Mouse (Mus musculus) embryonic facial prominence, embryonic 15.5 days (tissue): ENCODE measurements around the gene Zfp772. TPM values are rescaled to one million over a fixed set of nuclear protein-coding genes. Genes with fewer than 3 reads are reported as not detected.
A peak's percentile ranks its signal among the peaks of the same experiment; 100 is the strongest.
"Not testable (repeated sequence)": the region's sequence is repeated elsewhere in the genome, so short reads cannot be mapped to it uniquely, and the experiment has no call there.

Experiments
- ATAC-seq: fragments of 200-750 bp; cut with Nextera tagmentation; 2 replicates; pipeline ENCODE4 v1.8.0; 2017; ENCODE audit warnings: low read depth, moderate TSS enrichment; ENCODE audit not compliant: insufficient number of reproducible peaks, low FRiP score, low TSS enrichment
- H3K27ac ChIP-seq: fragments of 300-500 bp; sonication (generic); replicated peaks from 2 replicates; pipeline ENCODE4 v1.5.1; 2015; ENCODE audit warnings: mild to moderate bottlenecking, inconsistent platforms
- H3K27me3 ChIP-seq: fragments of 300-500 bp; sonication (generic); 2 replicates; pipeline ENCODE4 v1.6.1; 2015; ENCODE audit warnings: inconsistent platforms
- H3K36me3 ChIP-seq: fragments of 300-500 bp; sonication (generic); 2 replicates; pipeline ENCODE4 v1.6.1; 2015; ENCODE audit warnings: mild to moderate bottlenecking, inconsistent platforms
- H3K4me1 ChIP-seq: fragments of 300-500 bp; sonication (generic); 2 replicates; pipeline ENCODE4 v1.6.1; 2015; ENCODE audit warnings: inconsistent platforms
- H3K4me2 ChIP-seq: fragments of 300-500 bp; sonication (generic); replicated peaks from 2 replicates; pipeline ENCODE4 v1.6.1; 2015; ENCODE audit warnings: mild to moderate bottlenecking, inconsistent platforms
- H3K4me3 ChIP-seq: fragments of 300-500 bp; sonication (generic); replicated peaks from 2 replicates; pipeline ENCODE4 v1.5.1; 2015; ENCODE audit warnings: mild to moderate bottlenecking, inconsistent platforms
- H3K9ac ChIP-seq: fragments of 300-500 bp; sonication (generic); 2 replicates; pipeline ENCODE4 v1.6.1; 2015; ENCODE audit warnings: inconsistent platforms
- H3K9me3 ChIP-seq: fragments of 300-500 bp; sonication (generic); replicated peaks from 2 replicates; pipeline ENCODE4 v1.6.1; 2016; ENCODE audit warnings: inconsistent platforms
- WGBS: fragments of 180-500 bp; shearing (Covaris S2); methylation state at CpG from one replicate; pipeline ENCODE4 v1.1.7; 2015; 5-methylcytosine and 5-hydroxymethylcytosine counted together
- polyA plus RNA-seq: library from polyadenylated mRNA; unstranded; fragments of >200 nt; fragmentation: Nextera tagmentation; extraction: Ambion mirVana; gene quantifications from 2 replicates; pipeline ENCODE4 v1.2.1, GENCODE M21; 2015

The Zfp772 gene
- 10.1 and 10.3 TPM in 2 replicates for polyA plus RNA-seq

DNA sequence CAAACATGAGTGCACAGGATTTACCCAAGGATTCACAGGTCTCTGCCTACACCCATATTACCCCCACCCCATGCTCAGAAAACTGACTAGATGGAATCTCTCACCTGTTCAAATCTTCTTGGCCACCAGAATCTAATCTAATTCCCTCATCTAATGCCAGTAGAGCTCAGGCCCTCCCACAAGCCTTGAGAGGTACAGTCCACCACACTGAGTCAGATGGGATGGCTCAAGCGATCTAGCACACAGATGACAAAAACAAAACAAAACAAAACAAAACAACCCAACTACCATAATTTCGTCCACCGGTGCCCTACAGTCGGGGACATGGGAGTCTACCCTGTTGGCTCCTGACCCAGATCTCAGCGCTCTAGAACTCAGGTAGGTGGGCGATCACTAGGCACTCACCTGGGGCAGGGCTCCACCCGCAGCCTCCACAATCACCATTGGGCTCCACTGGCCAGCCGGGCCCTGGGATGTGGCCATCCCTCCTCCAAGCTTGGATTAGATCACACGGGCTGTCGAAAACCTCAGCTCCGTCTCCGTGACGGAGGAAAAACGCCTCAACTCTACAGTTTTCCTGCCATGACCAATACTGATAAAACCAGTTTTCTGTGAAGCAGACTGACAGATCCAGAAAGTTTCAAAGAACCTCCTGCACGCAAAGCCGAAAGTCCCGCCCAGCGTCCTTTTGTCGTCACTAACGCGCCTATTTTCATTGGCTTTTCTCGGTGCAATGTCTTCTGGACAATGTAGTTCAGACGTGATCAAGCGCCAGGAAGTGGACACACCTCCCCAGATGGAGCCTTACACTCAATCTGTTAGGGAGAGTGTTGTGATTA is at the start of gene Zfp772:
Gene Zfp772, minus strand, starts transcription at position 686 of the 839 bp plus-strand sequence.
- not testable (repeated sequence) for H3K4me1 ChIP-seq, H3K36me3 ChIP-seq, H3K9me3 ChIP-seq, ATAC-seq, H3K27me3 ChIP-seq
- peak within 1 kb of the TSS; percentile 54 for H3K4me3 ChIP-seq
- H3K9ac ChIP-seq, result peak within 1 kb of the TSS; percentile 42
- H3K27ac ChIP-seq, result peak within 1 kb of the TSS; percentile 55; the same call in 1 of the 2 replicates
- peak within 1 kb of the TSS; percentile 58 for H3K4me2 ChIP-seq
- 2% methylated on average over 24 of the region's 24 CpGs for WGBS

DNA sequence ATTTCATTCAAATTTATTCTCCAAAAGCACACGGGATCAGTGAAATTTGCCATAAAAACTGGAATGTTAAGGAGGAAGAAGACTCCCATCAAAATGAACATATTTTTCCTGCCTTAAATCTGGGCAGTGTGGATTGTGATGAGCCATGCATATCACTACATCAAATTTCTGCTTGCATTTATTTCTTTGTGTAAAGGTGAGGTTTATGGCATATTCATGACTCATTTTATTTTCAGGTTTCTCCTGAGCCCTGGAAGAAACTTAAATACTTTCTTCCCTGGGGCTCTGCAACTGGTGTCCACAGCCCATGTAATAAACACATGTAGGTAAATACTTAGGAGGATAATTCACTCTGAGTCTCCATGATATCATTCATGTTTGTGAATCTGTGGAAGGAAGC is 37.4 kb upstream of the Zfp772 start, which contains the start of gene Vmn2r29:
Gene Vmn2r29, minus strand, starts transcription at position 101 of the 400 bp plus-strand sequence.
- no CpG with 5 or more reads among the region's 1 CpGs for WGBS
- H3K27ac ChIP-seq, H3K9ac ChIP-seq, H3K9me3 ChIP-seq, H3K4me2 ChIP-seq, H3K27me3 ChIP-seq, H3K4me1 ChIP-seq, H3K36me3 ChIP-seq, ATAC-seq, H3K4me3 ChIP-seq: not testable (repeated sequence)

DNA sequence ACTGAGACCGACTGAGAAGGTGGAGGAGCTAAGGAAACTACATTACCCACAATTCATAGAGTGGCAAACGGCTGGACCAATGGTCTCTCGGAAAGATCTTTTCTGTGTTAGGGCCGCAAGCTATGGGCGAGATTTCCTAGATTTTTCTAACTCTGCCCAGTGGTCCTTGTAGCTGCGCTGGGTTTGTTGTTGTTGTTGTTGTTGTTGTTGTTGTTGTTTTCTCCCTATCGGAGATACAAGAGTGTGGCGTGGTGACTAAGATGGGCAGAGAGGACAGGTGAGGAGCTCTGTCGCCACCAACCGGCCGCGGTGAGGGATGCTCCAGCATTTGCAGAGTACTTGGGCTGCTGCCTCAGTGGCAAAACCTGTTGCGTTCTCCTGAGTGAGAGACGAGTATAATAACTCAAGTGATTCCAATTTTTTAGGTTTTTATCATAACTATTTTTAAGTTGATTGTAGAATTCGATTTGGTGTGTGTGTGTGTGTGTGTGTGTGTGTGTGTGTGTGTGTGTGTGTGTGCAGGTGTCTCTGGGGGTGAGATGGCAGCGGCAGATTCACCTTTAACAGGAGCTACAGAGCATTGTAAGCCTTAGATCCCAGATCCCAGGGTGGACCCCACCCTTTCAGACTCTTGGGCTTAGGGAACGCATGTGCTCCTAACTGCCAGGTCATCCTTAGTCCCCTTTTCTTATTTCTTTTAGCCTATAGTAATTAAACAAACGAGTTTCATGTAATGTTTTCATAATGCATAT is 21.4 kb downstream of the Zfp772 start:
- Histone ChIP-seq H3K4me2 (peak overlapping the region; percentile 41), H3K9me3 (no peaks in the 10 kb centered on the region), H3K27ac (no peak overlapping the region), H3K36me3 (no peaks in the 10 kb centered on the region), H3K4me3 (peak overlapping the region; percentile 60), H3K4me1 (no peaks in the 10 kb centered on the region), H3K27me3 (no peaks in the 10 kb centered on the region), H3K9ac (no peak overlapping the region)
- ATAC-seq, result peak; percentile 69; the same call in 1 of the 2 replicates
- WGBS, result 10% methylated on average over 18 of the region's 18 CpGs

DNA sequence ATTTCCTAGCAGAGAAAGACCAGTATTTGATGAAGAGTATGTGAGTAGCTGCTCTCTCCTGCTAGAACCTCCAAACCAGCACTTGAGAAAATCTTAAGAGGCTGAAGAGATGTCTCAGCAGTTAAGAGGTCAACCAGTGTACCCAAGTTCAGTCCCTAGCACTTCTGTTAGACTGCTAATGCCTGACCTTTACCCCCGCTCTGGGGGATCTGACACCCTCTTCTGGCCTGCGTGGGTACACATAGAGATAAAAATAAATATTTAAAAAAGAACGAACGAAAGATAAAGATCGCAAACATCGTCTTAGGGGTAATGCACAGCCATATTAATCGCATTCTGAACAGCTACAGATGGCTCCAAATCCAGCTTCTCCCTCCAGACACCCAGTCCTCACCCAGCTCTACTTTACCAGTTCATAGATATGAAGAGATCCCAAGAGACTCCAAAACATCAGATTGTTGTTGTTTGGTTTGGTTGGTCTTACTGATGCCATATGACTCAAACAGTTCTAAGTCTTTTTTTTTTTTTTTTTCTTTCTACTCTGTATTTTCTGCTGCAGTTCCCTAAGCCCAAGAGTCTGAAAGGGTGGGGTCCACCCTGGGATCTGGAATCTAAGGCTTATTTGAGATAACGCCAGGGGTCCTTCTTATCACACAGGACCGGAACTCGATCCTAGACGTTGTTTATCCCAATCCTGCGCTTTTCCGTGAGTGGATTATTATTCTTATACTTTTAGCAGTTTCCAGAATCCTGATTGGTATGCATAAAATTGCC is 22.2 kb downstream of the Zfp772 start:
- H3K27me3 ChIP-seq, result no peaks in the 10 kb centered on the region
- no peak overlapping the region for H3K27ac ChIP-seq
- peak overlapping the region; percentile 41 for H3K4me2 ChIP-seq
- ATAC-seq, result no peak
- H3K4me1 ChIP-seq, result no peaks in the 10 kb centered on the region
- WGBS, result 41% methylated on average over 13 of the region's 13 CpGs
- H3K36me3 ChIP-seq, result peaks cover 4% of the 10 kb centered on the region; the same call in 1 of the 2 replicates
- no peaks in the 10 kb centered on the region for H3K9me3 ChIP-seq
- peak overlapping the region; percentile 60 for H3K4me3 ChIP-seq
- H3K9ac ChIP-seq, result no peak overlapping the region

DNA sequence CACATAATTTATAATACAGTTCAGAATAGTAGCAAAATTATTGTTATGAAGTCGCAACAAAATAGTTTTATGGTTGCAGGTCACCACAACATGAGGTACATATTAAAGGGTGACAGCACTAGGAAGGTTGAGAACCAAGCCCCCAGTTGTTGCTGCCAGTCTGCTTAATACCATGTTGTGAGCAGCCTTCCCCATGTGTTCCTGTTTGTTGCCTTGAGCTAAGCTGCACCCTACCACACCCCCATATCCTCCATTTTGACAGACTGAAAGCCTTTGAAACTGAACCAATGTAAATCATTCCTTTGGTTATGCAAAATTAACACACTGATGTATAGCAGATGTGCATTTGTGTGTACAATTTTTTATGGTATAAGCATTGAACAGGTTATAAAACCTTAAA is 23.9 kb downstream of the Zfp772 start:
- ATAC-seq, result no peak

DNA sequence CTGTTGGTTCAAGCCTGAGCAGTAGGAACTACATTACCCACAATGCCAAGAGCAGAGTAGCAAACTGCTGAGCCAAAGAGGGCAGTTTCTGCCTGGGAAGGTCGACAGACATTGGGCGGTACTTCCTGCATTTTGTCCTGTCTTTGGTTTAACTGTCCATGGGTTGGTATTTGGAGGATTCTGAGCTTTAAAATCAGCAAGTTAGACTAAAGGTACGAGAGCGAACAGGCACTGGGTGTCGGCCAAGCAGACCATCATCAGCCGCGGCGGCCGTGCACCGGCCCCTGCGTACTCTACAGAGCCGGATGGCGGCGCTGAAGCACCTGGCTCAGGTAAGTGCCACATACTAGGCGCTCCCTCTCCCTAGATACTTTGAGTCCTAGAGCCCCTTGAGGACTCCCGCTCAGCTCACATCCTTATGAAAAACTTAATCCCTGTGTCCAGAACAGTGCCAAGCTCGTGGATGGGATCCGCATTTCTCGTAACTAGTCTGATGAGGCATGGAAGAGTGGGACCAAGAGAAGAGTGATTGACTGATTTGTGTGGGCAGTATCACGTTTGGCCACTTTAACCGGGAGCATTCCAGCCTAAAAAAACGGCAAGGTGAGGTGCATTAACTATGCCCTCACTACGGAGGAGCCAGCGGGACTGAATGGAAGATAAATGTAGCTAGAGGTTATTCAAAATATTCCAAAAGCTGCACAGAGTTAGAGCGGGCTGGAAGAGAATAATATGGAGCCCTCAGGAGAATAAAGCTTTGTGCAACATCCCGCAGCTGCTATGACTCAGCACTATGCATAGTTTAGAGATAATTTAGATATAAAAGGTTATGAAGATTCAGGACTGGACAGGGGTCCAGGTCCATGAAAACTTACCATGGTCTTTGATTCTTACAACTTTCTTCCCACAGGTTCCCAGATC is 38.3 kb downstream of the Zfp772 start, which contains the start of gene Zfp418:
Gene Zfp418, plus strand, starts transcription at position 104 of the 921 bp plus-strand sequence.
- Histone ChIP-seq H3K9me3 (no peaks in the 10 kb centered on the region), H3K27ac (peak within 1 kb of the TSS; percentile 78), H3K4me2 (peak within 1 kb of the TSS; percentile 59), H3K4me1 (peaks cover 4% of the 10 kb centered on the region; the same call in 1 of the 2 replicates), H3K9ac (peak within 1 kb of the TSS; percentile 65), H3K36me3 (no peaks in the 10 kb centered on the region), H3K27me3 (no peaks in the 10 kb centered on the region), H3K4me3 (peak within 1 kb of the TSS; percentile 81)
- under 1% methylated on average over 26 of the region's 26 CpGs for WGBS
- ATAC-seq, result peak; percentile 91

More for the DNA sequence above, 23.9 kb downstream of the Zfp772 start:
- H3K9me3 ChIP-seq, result no peaks in the 10 kb centered on the region
- no peaks in the 10 kb centered on the region for H3K27me3 ChIP-seq
- no peak overlapping the region for H3K9ac ChIP-seq
- H3K27ac ChIP-seq, result no peak overlapping the region
- no peaks in the 10 kb centered on the region for H3K4me1 ChIP-seq
- no peak overlapping the region for H3K4me2 ChIP-seq
- H3K4me3 ChIP-seq, result no peak overlapping the region
- WGBS, result 55% methylated on average over 1 of the region's 1 CpGs
- H3K36me3 ChIP-seq, result peaks cover 20% of the 10 kb centered on the region

Other genes starting within 250 kb of the Zfp772 start
- gene Aurkc, start 214.7 kb downstream of the Zfp772 start, polyA plus RNA-seq, result not detected in 2 replicates
- gene Zfp954, start 88.5 kb downstream of the Zfp772 start, polyA plus RNA-seq, result 13.3 and 13.4 TPM in 2 replicates
- 1.9 and 2.3 TPM in 2 replicates for gene Zfp773, start 73.2 kb downstream of the Zfp772 start, polyA plus RNA-seq
- gene Zfp418, start 38.7 kb downstream of the Zfp772 start, polyA plus RNA-seq, result 2.3 and 3.0 TPM in 2 replicates
- gene Vmn2r29, start 37.3 kb upstream of the Zfp772 start, polyA plus RNA-seq, result 1.1 and 1.2 TPM in 2 replicates
- gene Gm45844, start 68.3 kb upstream of the Zfp772 start, polyA plus RNA-seq, result 5.0 and 6.0 TPM in 2 replicates
- 57.0 and 57.1 TPM in 2 replicates for gene Clcn4, start 90.9 kb upstream of the Zfp772 start, polyA plus RNA-seq
- gene Vmn2r30, start 127.6 kb upstream of the Zfp772 start, polyA plus RNA-seq, result not detected in 2 replicates
- gene Gm45783, start 164.6 kb upstream of the Zfp772 start, polyA plus RNA-seq, result not detected in 2 replicates
- not detected in 2 replicates for gene Vmn2r31, start 189.7 kb upstream of the Zfp772 start, polyA plus RNA-seq